Mouse (Mus musculus): Measurements from ENCODE around the gene Acvr1b.

Acvr1b gene

DNA sequence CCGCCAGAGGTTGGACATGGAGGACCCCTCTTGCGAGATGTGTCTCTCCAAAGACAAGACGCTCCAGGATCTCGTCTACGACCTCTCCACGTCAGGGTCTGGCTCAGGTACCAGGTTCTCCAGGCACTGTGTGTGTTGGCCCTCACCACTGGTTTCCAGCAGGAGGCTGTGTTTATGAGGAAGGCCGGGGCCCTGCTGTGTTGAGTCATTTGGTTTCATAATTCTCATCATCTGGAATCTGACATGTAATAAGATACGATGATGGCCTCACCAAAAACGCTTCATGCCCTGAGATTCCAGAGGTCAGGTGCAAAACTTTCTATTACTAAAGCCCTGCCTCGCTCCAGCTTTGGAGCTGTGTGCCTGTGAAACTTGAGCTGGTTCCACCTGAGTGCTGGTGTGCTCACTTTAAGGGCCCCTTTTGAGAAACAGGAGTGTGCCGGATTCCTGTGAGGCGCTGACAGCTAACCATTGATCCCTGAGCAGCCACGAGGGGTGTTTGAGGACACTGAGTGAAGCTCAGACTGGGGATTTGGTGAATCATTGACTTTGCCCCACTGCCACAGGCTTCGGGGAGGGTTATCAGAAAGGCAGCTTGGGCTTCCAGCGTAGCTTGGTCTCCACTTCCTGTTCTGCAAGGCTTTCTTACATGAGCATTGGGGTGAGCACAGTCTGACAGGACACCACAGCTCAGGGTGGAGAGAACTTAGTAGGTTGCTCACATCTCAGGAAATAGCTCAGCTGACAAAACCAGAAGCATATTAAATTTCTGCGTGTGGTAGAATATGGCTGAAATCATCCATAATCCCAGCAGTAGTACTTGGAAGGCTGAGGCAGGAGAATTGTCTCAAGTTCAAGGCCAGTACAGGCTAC, 21.3 kb downstream of the Acvr1b start:
- intact Hi-C loops (cut with DNase I): no loop called here

DNA sequence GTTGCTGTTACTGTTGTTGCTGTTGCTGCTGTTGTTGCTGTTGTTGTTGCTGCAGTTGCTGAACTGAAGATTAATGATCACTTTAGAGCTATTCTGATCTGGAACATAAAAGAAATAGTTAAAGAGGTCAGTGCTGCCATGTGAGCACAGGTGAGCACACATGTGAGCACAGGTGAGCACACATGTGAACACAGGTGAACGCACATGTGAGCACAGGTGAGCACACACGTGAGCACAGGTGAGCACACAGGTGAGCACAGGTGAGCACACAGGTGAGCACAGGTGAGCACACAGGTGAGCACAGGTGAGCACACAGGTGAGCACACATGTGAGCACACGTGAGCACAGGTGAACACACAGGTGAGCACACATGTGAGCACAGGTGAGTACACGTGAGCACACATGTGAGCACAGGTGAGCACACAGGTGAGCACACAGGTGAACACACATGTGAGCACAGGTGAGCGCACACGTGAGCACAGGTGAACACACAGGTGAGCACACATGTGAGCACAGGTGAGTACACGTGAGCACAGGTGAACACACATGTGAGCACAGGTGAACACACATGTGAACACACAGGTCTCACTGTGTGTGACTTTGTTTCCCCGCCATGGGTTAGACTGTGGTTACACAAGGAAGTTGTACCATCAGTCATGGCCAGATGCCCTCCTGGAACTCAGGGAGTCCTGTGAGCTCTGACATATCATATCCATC, 22.4 kb downstream of the Acvr1b start:
- intact Hi-C loops (cut with DNase I): no loop called here

DNA sequence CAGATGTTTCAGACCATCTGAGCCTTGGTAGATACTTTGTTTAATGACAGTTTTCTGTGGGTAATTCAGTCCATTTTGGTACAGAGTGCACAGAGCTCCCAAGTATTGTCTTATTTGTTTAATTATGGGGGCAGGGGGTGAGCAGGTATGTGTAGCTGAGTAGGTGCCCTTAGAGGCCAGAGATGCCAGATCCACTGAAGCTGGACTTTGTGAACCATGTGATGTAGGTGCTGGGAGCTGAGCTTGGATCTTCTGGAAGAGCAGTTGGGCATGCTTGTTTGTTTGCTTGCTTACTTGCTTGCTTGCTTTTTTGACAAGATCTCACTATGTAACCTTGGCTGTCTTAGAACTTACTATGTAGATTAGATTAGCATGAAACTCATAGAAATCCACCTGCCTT, 23.1 kb downstream of the Acvr1b start:
- intact Hi-C loops (cut with DNase I): no loop called here

DNA sequence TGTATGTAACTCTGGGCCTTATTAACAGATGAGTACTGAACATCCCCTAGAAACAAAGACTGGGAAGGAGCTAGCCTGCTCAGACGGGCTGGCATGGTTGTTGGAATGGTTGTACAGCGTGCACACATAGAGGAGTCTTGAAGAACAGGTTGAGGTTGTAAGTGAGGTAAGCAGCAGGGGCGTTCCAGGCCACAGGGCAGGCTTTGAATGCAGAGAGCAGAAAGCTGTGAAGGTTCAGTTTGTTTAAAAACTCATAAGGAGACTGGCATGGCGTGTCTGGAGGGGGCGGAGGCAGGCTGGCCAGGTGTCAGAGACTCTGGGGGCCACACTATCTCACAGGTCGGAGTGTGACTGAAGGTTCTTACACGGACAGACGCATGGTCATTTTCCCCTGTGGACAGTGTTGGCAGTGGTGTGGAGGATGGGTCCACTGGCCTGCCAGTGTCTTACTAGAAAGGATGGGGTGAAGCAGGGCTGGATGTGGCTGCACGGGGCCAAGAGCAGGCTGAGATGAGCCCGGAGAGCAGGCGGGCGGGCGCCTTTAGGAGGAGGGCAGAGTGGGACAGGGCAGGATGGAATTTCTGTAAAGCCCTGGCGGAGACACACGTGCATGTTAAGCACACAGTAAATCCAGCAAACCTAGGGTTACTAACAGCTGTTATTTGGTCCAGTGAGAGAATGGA, 23.8 kb downstream of the Acvr1b start:
- intact Hi-C loops (cut with DNase I): loop anchor here (2.0 kb wide), 1 partner anchor 51 kb away; no protein-coding TSS in a partner anchor

DNA sequence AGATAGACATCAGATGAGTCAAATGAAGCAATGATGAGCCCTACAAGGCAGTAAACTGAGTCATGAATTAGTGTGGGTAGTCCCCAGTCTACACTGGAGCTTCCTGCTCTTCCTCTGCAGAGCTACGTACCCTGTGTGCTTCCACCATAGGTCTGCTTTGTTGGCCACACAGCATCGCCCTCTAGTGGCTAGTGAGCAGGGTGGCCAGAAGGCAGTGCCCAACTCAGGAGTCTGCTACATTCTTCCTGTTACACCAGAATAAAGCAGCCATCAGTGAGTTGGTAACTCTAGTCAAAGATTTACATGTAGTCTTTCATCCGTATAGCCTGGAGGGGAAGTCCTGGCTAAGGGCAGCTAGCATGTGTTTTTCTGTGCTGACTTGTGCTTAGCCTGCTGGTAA, 24.4 kb downstream of the Acvr1b start:
- intact Hi-C loops (cut with DNase I): loop anchor here (2.0 kb wide), 1 partner anchor 51 kb away; no protein-coding TSS in a partner anchor

DNA sequence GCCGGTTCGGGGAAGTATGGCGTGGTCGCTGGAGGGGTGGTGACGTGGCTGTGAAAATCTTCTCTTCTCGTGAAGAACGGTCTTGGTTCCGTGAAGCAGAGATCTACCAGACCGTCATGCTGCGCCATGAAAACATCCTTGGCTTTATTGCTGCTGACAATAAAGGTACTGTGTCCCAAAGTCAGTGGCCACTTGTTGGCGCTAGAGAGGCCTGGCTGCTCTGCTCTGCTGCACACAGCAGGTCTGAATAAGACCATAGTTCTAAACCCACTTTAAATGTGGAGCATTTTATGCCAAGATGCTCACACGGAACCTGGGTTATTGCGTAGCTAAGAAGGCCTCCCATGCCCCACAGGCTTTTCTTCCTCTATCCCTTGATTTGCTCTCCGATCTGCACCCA, 25.0 kb downstream of the Acvr1b start:
- intact Hi-C loops (cut with DNase I): loop anchor here (2.0 kb wide), 1 partner anchor 52 kb away; no protein-coding TSS in a partner anchor

DNA sequence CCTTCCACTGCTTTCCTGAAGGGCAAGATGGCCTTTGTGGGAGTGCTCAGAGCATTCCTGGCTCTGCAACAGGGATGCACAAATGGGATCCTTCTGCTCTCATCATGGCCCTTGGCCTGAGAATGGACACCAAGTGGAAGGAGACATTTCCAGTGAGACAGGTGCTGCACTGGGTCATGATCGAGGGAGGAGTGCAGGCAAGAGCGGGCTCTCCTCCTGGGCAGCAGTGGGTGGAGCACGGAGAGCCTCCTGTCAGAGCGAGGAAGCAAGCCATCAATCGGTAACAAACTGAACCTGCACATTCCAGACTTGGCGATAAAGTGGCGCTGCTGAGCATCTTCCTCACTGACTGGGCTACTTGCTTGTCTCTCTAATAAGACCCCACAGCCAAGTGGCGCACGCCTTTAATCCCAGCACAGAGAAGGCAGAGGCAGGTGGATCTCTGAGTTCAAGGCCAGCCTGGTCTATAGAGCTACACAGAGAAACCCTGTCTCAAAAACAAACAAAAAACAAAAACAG, 27.0 kb downstream of the Acvr1b start:
- intact Hi-C loops (cut with DNase I): no loop called here

DNA sequence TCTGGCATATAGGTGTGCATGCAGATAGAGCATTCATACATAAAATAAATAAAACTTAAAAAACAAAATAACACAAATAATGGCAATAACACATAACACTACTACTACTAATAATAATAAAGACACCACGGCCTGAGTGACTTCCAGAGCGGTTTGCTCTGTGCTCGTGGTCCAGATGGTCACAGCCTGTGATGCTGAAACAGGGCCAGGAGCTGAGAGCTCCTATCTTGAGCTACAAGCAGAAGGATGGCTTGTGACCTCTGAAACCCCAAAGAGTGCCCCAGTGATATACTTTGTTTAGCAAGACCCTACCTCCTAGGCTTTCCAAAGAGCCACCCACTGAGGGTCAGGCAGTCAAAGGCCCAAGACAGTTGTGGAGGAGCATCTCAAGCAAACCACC, 27.5 kb downstream of the Acvr1b start:
- intact Hi-C loops (cut with DNase I): no loop called here

DNA sequence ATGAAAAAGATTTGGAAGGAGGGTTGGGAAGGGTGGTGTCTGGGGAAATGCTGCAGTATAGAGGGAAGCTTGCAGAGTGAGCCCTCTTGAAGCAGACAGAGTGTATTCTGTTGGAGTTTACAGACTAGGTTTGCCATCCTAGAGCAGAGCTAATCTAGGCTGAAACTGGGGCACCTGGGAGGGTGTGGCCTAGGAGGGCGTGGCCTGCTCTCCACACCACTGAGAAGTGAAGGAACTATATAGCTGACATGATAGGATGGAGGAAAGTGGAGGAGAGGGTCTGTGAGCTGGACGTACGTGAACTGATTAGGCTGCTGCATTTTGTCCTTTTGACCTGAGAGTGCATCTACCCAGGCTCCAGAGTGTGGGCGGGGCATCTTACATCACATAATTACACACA, 29.8 kb downstream of the Acvr1b start:
- intact Hi-C loops (cut with DNase I): no loop called here

DNA sequence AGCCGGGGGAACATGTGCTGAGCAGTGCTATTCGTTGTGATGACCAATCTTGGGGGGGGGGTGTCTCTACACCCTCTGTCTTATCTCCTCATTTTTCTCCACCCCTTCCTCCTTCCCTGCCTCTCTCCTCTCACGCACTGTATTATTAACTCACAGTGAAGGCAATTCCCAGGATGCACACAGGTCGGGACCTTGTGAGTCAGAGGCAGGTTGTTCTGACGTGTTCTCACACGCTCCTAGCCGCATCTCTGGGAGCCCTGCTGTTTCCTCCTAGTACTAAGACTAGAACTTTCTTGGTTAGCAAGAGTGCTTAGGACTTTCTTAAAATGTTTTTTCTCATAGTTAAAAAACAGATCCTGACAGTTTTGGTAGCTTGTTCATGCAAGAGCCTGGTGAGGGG, 30.9 kb downstream of the Acvr1b start:
- intact Hi-C loops (cut with DNase I): no loop called here

DNA sequence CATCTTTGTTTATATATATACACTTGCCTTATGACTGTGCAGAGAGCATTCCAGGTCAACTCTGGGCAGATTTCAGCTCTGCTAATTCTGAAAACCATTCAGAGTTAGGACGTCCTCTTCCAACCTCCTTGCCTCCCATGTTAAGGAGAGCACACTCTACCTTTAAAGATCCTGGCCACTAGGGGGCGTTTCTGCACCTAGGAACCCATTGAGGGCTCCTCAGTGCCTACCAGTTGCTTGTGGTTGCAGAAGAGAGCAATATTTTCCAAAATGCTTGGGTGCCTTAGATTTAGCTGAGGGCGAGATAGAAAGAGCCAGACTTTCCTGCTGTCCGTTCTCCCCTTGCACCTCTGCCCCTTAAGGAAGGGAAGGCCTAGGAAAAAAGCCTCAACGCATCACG, 36.4 kb downstream of the Acvr1b start:
- intact Hi-C loops (cut with DNase I): no loop called here

DNA sequence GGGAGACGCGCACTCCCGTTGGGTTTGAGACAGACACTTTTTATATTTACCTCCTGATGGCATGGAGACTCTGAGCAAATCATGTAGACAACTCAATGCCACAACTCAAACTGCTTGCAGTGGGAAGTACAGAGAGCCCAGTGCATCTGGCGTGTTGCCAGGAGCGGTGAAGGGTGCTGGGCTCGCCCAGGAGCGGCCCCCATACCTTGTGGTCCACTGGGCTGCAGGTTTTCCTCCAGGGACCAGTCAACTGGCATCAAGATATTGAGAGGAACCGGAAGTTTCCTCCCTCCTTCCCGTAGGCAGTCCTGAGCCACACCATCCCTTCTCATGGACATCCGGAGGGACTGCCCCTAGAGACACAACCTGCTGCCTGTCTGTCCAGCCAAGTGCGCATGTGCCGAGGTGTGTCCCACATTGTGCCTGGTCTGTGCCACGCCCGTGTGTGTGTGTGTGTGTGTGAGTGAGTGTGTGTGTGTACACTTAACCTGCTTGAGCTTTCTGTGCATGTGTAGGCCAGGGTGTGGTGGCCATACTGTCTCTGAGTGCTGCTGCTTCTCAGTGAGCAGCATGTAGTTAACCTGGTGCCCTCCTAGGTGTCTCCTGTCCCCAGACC, 37.2 kb downstream of the Acvr1b start:
- intact Hi-C loops (cut with DNase I): no loop called here

DNA sequence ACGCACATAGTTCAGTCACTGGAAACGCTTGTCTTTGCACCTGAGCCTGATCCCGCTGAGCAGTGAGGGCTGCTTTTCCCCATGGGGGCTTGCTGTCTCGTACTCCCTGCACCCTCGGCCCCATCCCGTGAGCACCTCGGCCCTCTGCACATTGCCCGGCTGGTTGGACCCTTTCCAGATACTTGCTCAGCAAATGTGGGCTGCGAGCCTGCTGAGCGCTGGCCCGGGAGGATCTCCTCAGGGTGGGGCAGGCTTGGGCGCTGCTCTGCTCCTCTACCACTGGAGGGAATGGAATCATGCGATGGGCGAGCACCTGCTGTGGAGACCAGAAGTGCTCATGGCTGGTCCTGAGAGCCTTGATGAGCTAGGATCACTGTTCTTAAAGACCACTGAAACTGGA, 38.6 kb downstream of the Acvr1b start:
- intact Hi-C loops (cut with DNase I): no loop called here

DNA sequence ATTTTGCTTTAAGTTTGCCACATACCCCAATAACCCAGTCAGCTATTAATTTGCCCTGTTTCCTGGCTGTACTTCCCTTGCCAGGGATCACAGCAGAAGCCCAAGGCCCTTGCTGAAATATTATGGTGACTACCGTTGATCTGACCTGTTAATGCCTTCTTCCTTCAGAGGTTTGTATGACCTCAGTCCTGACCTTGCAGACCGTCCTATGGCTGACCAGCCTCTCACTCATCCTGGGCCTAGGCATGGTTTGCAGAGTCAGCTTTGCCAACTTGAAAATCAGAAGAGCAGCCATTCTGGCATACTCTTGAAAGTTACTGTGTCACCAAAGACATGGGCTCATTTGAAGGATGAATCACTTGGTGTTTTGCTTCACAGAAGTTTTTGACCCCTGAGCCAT, 41.3 kb downstream of the Acvr1b start:
- intact Hi-C loops (cut with DNase I): no loop called here

DNA sequence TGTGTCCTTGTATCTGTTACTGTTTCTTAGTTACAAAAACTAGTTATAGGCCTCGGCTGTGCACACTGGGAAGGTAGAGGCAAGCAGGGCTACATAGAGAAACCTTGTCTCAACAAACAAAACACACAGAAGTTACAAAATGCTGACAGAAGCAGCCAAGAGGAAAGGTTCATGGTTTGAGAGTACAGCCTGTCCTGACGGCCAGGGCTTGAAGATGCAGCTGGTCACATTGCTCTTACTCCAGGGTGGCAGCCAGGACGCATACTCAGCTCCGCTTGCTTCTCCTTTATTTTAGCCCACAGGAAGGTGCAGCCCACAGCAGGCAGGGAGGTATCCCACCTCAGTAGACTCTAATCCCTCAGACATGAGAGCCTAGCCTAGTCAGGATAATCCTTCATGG, 42.2 kb downstream of the Acvr1b start:
- intact Hi-C loops (cut with DNase I): no loop called here

DNA sequence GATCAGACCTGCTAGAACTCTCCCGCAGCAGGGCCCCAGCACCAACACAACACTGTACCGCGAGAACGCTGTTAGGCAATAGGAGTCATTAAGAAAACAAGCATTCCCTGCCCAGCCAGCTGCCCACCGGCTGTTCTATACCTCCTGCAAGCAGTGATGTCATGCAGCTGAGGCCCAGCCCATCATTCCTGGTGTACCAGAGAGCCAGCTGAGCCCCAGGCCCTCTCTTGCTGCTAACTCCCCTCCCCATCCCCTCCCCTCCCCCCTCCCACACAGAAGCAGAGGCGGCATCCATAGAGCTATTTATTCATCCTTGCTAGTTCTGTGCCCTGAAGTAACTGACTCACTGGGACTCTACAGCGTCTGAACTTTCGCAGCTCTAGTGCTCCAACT, 47.0 kb downstream of the Acvr1b start:
- intact Hi-C loops (cut with DNase I): loop anchor here (5.0 kb wide), 1 partner anchor 61 kb away; the partner anchor contains the start of gene Atg101

DNA sequence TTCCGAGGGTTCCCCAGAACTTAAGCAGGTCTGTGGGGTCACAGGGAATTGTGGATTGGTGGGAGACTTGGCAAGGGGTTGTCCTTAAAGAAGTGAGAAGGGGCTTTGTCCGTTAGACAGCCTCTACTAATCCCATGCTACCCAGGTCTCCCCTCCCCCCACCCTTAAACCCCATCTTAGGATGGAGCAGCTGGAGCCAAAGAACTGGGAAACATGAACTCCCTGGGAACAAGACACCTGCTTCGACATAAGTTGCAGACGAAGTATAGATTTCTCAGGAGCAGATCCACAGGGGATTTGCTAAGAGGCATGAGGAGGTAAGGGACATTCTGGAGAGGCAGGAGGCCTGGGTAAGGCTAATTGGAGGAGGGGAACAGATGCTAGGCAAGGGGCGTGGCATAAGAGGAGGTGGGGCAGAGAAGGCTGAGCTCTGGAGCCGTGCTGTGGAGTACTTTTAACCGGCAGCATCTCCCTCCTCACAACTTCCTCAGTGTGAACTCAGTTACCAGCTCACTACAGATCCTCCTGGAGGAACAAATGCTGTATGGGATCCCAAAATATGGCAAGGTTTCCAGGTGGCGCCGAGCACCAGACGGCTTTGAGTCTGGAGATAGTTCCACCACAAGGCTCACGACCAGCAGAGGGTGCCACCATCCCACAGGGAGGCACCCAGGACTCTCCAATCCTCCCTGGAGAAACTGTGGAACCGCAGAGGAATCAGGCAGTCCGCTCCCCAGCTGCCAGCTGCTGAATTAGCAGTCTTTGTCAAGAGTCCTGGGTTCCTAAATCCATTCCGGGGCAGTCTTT, 47.6 kb downstream of the Acvr1b start:
- intact Hi-C loops (cut with DNase I): loop anchor here (1.0 to 5.0 kb wide), 2 partner anchors 16 to 61 kb away; partner anchors contain the start of gene Atg101

DNA sequence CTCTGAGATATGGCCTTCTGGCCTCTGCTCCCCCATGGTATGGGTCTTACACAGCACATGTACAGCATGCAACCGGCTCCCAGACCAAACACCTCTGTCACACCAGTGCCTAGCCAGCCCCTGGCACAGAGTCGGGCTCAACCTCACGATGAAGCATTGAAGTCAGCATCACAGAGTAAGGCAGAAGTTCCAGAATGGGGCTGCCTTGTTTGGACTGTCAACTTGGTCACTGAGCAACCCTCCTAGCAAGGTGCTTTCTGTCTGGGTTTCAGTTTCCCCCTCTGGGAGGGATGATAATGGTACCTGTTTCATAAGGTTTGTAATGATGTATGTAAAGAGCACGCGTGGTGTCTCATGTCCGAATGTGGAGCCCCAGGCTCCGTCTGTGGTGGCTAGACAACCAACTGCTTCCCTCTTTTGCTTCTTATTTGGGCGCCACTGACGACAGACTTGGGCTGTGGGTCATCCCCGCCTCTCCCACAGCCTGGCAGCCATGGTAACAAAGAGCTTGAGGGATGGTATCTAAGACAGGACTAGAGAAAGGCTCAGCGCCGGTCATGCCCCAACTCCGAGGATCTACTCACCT, 49.1 kb downstream of the Acvr1b start:
- intact Hi-C loops (cut with DNase I): loop anchor here (1.0 to 5.0 kb wide), 2 partner anchors 14 to 59 kb away; partner anchors contain the start of gene Atg101

DNA sequence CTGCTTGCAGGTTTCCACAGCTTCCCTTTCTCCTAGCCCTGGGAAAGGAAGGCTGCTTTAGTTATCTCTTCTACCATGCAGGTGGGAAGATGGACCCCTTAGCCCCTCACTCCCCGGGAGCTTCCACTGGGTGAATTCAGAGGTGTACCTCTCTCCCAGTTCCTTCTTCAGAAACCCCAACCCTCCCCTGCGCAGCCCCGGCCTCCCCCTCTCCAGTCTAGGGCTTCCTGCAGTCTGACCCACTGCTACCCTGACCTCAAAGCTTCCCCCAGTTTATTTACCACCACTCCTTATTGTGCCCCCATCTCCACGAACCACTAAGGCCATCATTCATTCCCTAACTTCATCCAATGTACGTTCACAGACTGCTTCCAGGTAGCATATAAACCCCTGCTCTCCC, 49.7 kb downstream of the Acvr1b start:
- intact Hi-C loops (cut with DNase I): loop anchor here (5.0 kb wide), 1 partner anchor 59 kb away; the partner anchor contains the start of gene Atg101

All from adrenal gland (tissue).